ENCODE assay signal across 8 mouse cellular contexts in the genomic region with DNA sequence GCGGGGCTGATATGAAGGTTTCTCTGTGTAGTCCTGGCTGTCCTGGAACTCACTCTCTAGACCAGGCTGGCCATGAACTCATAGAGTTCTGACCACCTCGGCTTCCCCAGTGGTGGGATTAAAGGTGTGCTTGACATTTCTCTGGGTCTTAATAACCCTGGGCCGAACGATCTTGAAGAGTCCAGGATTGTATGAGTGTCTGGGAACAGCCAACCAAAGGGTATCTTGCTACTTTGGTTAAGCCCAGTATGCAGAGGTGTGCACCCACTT. TPM values are rescaled to one million over a fixed set of nuclear protein-coding genes. Genes with fewer than 3 reads are reported as not detected.
DNase-seq lines count a peak whose midpoint lies in the region; ATAC-seq lines count a peak whose summit lies in the region.

No protein-coding gene starts in this region.

- no peak for DNase-seq in heart, adult 8-10 months (ENCODE audit: low spot score)
- DNase-seq in adipocyte (ENCODE audit: low spot score) = peak; percentile 16
- DNase-seq in midbrain, embryonic 11.5 days (ENCODE audit: low spot score, missing footprints) = peak; percentile 88
- DNase-seq in adrenal gland, postnatal 10 days = no peak
- DNase-seq in yolk sac, embryonic 10.5 days (ENCODE audit: low spot score) = no peak
- no peak for DNase-seq in urinary bladder, adult 2 months (ENCODE audit: low spot score)

- H3K27ac ChIP-seq in heart, embryonic 11.5 days (ENCODE audit: low read depth, low read length) = peak overlapping the region; percentile 80
- peak overlapping the region; percentile 82; the same call in 1 of the 2 replicates for H3K27ac ChIP-seq in hindbrain, embryonic 12.5 days
- H3K27ac ChIP-seq in midbrain, embryonic 11.5 days (ENCODE audit: low read depth, low read length) = no peak overlapping the region

- H3K9me3 ChIP-seq in heart, embryonic 11.5 days (replicated peaks; ENCODE audit: control insufficient read depth, low read length) = no peaks in the 10 kb centered on the region
- H3K9me3 ChIP-seq in hindbrain, embryonic 12.5 days (replicated peaks) = no peaks in the 10 kb centered on the region
- no peaks in the 10 kb centered on the region for H3K9me3 ChIP-seq in midbrain, embryonic 11.5 days (ENCODE audit: control insufficient read depth, low read length)

- no peak for ATAC-seq in heart, embryonic 11.5 days (replicated peaks; ENCODE audit: insufficient number of reproducible peaks, low FRiP score, low TSS enrichment)
- ATAC-seq in hindbrain, embryonic 12.5 days (ENCODE audit: low FRiP score) = no peak; the same call in 1 of the 2 replicates
- peak; percentile 1; the same call in 1 of the 2 replicates for ATAC-seq in midbrain, embryonic 11.5 days (ENCODE audit: low FRiP score)

- H3K4me1 ChIP-seq in heart, embryonic 11.5 days (ENCODE audit: control insufficient read depth, insufficient read depth, low read length) = peaks cover 39% of the 10 kb centered on the region
- peaks cover 35% of the 10 kb centered on the region for H3K4me1 ChIP-seq in hindbrain, embryonic 12.5 days
- peaks cover 25% of the 10 kb centered on the region for H3K4me1 ChIP-seq in midbrain, embryonic 11.5 days (ENCODE audit: control insufficient read depth, insufficient read depth, low read length)

- WGBS in heart, embryonic 11.5 days (ENCODE audit: insufficient replicate concordance) = 60% methylated on average over 4 of the region's 4 CpGs
- WGBS in hindbrain, embryonic 12.5 days = 69% methylated on average over 4 of the region's 4 CpGs
- 78% methylated on average over 4 of the region's 4 CpGs for WGBS in midbrain, embryonic 11.5 days

- H3K4me3 ChIP-seq in heart, embryonic 11.5 days (ENCODE audit: low read depth, low read length) = no peak overlapping the region
- no peak overlapping the region for H3K4me3 ChIP-seq in hindbrain, embryonic 12.5 days
- H3K4me3 ChIP-seq in midbrain, embryonic 11.5 days (ENCODE audit: low read depth, low read length) = peak overlapping the region; percentile 25; the same call in 1 of the 2 replicates

- H3K36me3 ChIP-seq in heart, embryonic 11.5 days (ENCODE audit: control insufficient read depth, insufficient read depth, low read length) = no peaks in the 10 kb centered on the region
- no peaks in the 10 kb centered on the region for H3K36me3 ChIP-seq in hindbrain, embryonic 12.5 days
- H3K36me3 ChIP-seq in midbrain, embryonic 11.5 days (ENCODE audit: control insufficient read depth, insufficient read depth, low read length) = no peaks in the 10 kb centered on the region

- H3K27me3 ChIP-seq in heart, embryonic 11.5 days (ENCODE audit: control insufficient read depth, insufficient read depth, low read length) = no peaks in the 10 kb centered on the region
- H3K27me3 ChIP-seq in hindbrain, embryonic 12.5 days = peaks cover 8% of the 10 kb centered on the region; the same call in 1 of the 2 replicates
- peaks cover 11% of the 10 kb centered on the region; the same call in 1 of the 2 replicates for H3K27me3 ChIP-seq in midbrain, embryonic 11.5 days (ENCODE audit: control insufficient read depth, insufficient read depth, low read length)

- peak overlapping the region; percentile 81 for H3K9ac ChIP-seq in heart, embryonic 11.5 days (ENCODE audit: low read depth, low read length)
- peak overlapping the region; percentile 42; the same call in 1 of the 2 replicates for H3K9ac ChIP-seq in hindbrain, embryonic 12.5 days
- H3K9ac ChIP-seq in midbrain, embryonic 11.5 days (ENCODE audit: low read length) = peak overlapping the region; percentile 55; the same call in 1 of the 2 replicates

- peak overlapping the region; percentile 64 for H3K4me2 ChIP-seq in heart, embryonic 11.5 days
- peak overlapping the region; percentile 56 for H3K4me2 ChIP-seq in hindbrain, embryonic 12.5 days (replicated peaks)
- peak overlapping the region; percentile 46 for H3K4me2 ChIP-seq in midbrain, embryonic 11.5 days

RNA-seq across cellular contexts. Expression of gene C1qtnf6, which starts 0.2 kb away (rescaled TPM):
- 36.3 and 37.0 TPM in 2 replicates for polyA plus RNA-seq in heart, embryonic 11.5 days (2014; fragmentation: Nextera tagmentation; extraction: Ambion mirVana)
- total RNA-seq in heart, adult 8-10 months (2022) = 10 to 100 TPM in 1 of 4 experiments, 1 to 10 TPM in 3; 8.2 to 12.6 (median 9.5) TPM
- polyA plus RNA-seq in hindbrain, embryonic 12.5 days (2016; fragmentation: Nextera tagmentation; extraction: Ambion mirVana) = 11.6 and 13.0 TPM in 2 replicates
- 10.5 and 12.1 TPM in 2 replicates for polyA plus RNA-seq in midbrain, embryonic 11.5 days (2014; fragmentation: Nextera tagmentation; extraction: Ambion mirVana)
- 10 to 100 TPM; 58.9 to 63.4 TPM for total RNA-seq in adrenal gland, postnatal 10 days (2021)
- 29.8 and 36.9 TPM in 2 replicates for polyA plus RNA-seq in urinary bladder, adult 2 months (2012; rRNA removed)

RNA-seq across cellular contexts. Expression of gene Sstr3, which starts 13.1 kb away (rescaled TPM):
- 0.04 and 0.38 TPM in 2 replicates for polyA plus RNA-seq in heart, embryonic 11.5 days (2014; fragmentation: Nextera tagmentation; extraction: Ambion mirVana)
- total RNA-seq in heart, adult 8-10 months (2022) = not detected
- 0.09 and 0.57 TPM in 2 replicates for polyA plus RNA-seq in hindbrain, embryonic 12.5 days (2016; fragmentation: Nextera tagmentation; extraction: Ambion mirVana)
- not detected in 2 replicates for polyA plus RNA-seq in midbrain, embryonic 11.5 days (2014; fragmentation: Nextera tagmentation; extraction: Ambion mirVana)
- total RNA-seq in adrenal gland, postnatal 10 days (2021) = under 1 TPM; 0.39 to 0.42 TPM
- 0.07 and 0.11 TPM in 2 replicates for polyA plus RNA-seq in urinary bladder, adult 2 months (2012; rRNA removed)

RNA-seq across cellular contexts. Expression of gene Il2rb, which starts 36.3 kb away (rescaled TPM):
- polyA plus RNA-seq in heart, embryonic 11.5 days (2014; fragmentation: Nextera tagmentation; extraction: Ambion mirVana) = not detected in 2 replicates
- total RNA-seq in heart, adult 8-10 months (2022) = under 1 TPM; 0.13 to 0.57 (median 0.34) TPM
- polyA plus RNA-seq in hindbrain, embryonic 12.5 days (2016; fragmentation: Nextera tagmentation; extraction: Ambion mirVana) = 0.07 and 0.14 TPM in 2 replicates
- not detected in 2 replicates for polyA plus RNA-seq in midbrain, embryonic 11.5 days (2014; fragmentation: Nextera tagmentation; extraction: Ambion mirVana)
- 1 to 10 TPM; 1.9 TPM for total RNA-seq in adrenal gland, postnatal 10 days (2021)
- polyA plus RNA-seq in urinary bladder, adult 2 months (2012; rRNA removed) = 3.6 and 3.8 TPM in 2 replicates

RNA-seq across cellular contexts. Expression of gene Rac2, which starts 41.2 kb away (rescaled TPM):
- 3.4 and 9.2 TPM in 2 replicates for polyA plus RNA-seq in heart, embryonic 11.5 days (2014; fragmentation: Nextera tagmentation; extraction: Ambion mirVana)
- 1 to 10 TPM; 1.2 to 7.6 (median 2.7) TPM for total RNA-seq in heart, adult 8-10 months (2022)
- 4.9 and 5.7 TPM in 2 replicates for polyA plus RNA-seq in hindbrain, embryonic 12.5 days (2016; fragmentation: Nextera tagmentation; extraction: Ambion mirVana)
- polyA plus RNA-seq in midbrain, embryonic 11.5 days (2014; fragmentation: Nextera tagmentation; extraction: Ambion mirVana) = 4.3 and 8.5 TPM in 2 replicates
- 10 to 100 TPM; 21.3 to 27.1 TPM for total RNA-seq in adrenal gland, postnatal 10 days (2021)
- 13.8 and 15.0 TPM in 2 replicates for polyA plus RNA-seq in urinary bladder, adult 2 months (2012; rRNA removed)

Comparison
In these comparisons a context has a peak if more than half of its experiments do, and no peak if none do; other contexts are left out.
1. DNase-seq: peak in adipocyte (single experiment) and midbrain, embryonic 11.5 days (single experiment); none in heart, adult 8-10 months (single experiment), adrenal gland, postnatal 10 days (single experiment), yolk sac, embryonic 10.5 days (single experiment) and urinary bladder, adult 2 months (single experiment).
2. Peak in every context shown above with its lines, with median percentiles within 50 percentile points of each other: H3K4me2 ChIP-seq and H3K9ac ChIP-seq.